Mouse (Mus musculus) embryonic facial prominence, embryonic 15.5 days (tissue): ENCODE data around the gene Pax8. TPM values are rescaled to one million over a fixed set of nuclear protein-coding genes. Genes with fewer than 3 reads are reported as not detected.

Source experiments
- ATAC-seq: fragments of 200-750 bp; cut with Nextera tagmentation; 2 replicates; pipeline ENCODE4 v1.8.0; 2017; ENCODE audit warnings: low read depth, moderate TSS enrichment; ENCODE audit not compliant: insufficient number of reproducible peaks, low FRiP score, low TSS enrichment
- H3K27ac ChIP-seq: fragments of 300-500 bp; sonication (generic); replicated peaks from 2 replicates; pipeline ENCODE4 v1.5.1; 2015; ENCODE audit warnings: mild to moderate bottlenecking, inconsistent platforms
- H3K27me3 ChIP-seq: fragments of 300-500 bp; sonication (generic); 2 replicates; pipeline ENCODE4 v1.6.1; 2015; ENCODE audit warnings: inconsistent platforms
- H3K36me3 ChIP-seq: fragments of 300-500 bp; sonication (generic); 2 replicates; pipeline ENCODE4 v1.6.1; 2015; ENCODE audit warnings: mild to moderate bottlenecking, inconsistent platforms
- H3K4me1 ChIP-seq: fragments of 300-500 bp; sonication (generic); 2 replicates; pipeline ENCODE4 v1.6.1; 2015; ENCODE audit warnings: inconsistent platforms
- H3K4me2 ChIP-seq: fragments of 300-500 bp; sonication (generic); replicated peaks from 2 replicates; pipeline ENCODE4 v1.6.1; 2015; ENCODE audit warnings: mild to moderate bottlenecking, inconsistent platforms
- H3K4me3 ChIP-seq: fragments of 300-500 bp; sonication (generic); replicated peaks from 2 replicates; pipeline ENCODE4 v1.5.1; 2015; ENCODE audit warnings: mild to moderate bottlenecking, inconsistent platforms
- H3K9ac ChIP-seq: fragments of 300-500 bp; sonication (generic); 2 replicates; pipeline ENCODE4 v1.6.1; 2015; ENCODE audit warnings: inconsistent platforms
- H3K9me3 ChIP-seq: fragments of 300-500 bp; sonication (generic); replicated peaks from 2 replicates; pipeline ENCODE4 v1.6.1; 2016; ENCODE audit warnings: inconsistent platforms
- WGBS: fragments of 180-500 bp; shearing (Covaris S2); methylation state at CpG from one replicate; pipeline ENCODE4 v1.1.7; 2015; 5-methylcytosine and 5-hydroxymethylcytosine counted together
- polyA plus RNA-seq: library from polyadenylated mRNA; unstranded; fragments of >200 nt; fragmentation: Nextera tagmentation; extraction: Ambion mirVana; gene quantifications from 2 replicates; pipeline ENCODE4 v1.2.1, GENCODE M21; 2015

Pax8 gene
- polyA plus RNA-seq, 1 experiment from 2014 or later = 0.40 TPM

DNA sequence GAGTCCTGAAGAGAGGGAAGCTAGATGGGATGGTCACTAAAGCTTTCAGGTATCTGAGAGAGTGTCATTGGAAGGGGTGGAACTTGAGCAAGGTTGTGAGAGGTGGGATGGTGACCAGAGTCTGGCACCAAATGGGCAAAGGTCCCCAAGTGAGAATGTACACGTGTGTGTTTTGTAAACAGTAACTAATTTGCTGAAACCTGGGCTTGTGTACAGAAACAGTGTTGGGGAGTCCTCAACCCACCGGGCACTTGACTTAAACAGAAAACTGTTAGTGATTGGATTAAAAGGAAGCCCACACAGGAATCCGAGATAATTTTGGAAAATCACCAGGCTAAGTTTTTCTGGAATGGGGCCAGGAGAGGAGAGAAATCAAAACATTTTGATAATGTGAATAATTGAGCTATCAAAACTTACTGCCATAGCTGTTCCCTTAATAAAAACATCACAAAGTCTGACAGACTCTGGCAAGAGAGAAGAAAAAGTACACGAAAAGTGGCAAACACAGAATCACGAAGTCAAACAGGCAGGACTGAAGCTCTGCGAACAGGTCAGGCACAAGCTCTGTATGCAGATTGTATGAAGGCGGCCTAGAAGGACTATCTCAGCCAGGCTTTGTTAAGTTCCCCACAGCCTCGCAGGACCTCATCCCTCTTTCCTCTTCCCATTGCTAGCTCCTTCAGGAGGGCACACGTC is 15.1 kb downstream of the Pax8 start:
- Histone ChIP-seq H3K27me3 (0 out of 2 replicates have a peak, but pooled peaks cover 5% of the 10 kb centered on the region), H3K4me2 (no peak overlapping the region), H3K9ac (no peak overlapping the region), H3K9me3 (no peaks in the 10 kb centered on the region), H3K4me3 (no peak overlapping the region), H3K4me1 (no peaks in the 10 kb centered on the region), H3K36me3 (no peaks in the 10 kb centered on the region), H3K27ac (no peak overlapping the region)
- ATAC-seq = no peak
- WGBS = 31% methylated on average over 9 of the region's 9 CpGs

DNA sequence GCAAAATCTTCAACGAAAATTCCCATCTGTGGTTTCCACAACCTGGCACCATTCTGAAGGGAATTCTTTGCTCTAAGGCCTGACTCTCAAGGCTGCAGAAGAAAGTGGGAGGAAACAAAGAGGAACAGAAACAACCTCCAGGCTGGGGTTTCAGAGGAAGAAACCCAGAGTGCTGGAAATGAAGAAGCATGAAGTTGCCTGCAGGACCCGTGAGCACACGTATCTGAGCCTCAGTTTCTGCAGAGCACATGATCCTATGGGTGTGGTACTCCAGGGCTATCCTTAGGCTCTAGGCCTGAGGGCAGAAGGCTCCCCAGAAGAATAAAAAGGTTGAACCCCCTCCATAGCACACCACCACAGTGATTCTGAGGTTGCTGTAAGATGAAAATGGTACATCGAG is 18.6 kb downstream of the Pax8 start:
- Histone ChIP-seq H3K4me1 (no peaks in the 10 kb centered on the region), H3K27me3 (0 out of 2 replicates have a peak, but pooled peaks cover 5% of the 10 kb centered on the region), H3K36me3 (no peaks in the 10 kb centered on the region), H3K4me2 (no peak overlapping the region), H3K4me3 (no peak overlapping the region), H3K9me3 (no peaks in the 10 kb centered on the region), H3K9ac (no peak overlapping the region), H3K27ac (no peak overlapping the region)
- WGBS = 81% methylated on average over 4 of the region's 4 CpGs
- no peak for ATAC-seq

DNA sequence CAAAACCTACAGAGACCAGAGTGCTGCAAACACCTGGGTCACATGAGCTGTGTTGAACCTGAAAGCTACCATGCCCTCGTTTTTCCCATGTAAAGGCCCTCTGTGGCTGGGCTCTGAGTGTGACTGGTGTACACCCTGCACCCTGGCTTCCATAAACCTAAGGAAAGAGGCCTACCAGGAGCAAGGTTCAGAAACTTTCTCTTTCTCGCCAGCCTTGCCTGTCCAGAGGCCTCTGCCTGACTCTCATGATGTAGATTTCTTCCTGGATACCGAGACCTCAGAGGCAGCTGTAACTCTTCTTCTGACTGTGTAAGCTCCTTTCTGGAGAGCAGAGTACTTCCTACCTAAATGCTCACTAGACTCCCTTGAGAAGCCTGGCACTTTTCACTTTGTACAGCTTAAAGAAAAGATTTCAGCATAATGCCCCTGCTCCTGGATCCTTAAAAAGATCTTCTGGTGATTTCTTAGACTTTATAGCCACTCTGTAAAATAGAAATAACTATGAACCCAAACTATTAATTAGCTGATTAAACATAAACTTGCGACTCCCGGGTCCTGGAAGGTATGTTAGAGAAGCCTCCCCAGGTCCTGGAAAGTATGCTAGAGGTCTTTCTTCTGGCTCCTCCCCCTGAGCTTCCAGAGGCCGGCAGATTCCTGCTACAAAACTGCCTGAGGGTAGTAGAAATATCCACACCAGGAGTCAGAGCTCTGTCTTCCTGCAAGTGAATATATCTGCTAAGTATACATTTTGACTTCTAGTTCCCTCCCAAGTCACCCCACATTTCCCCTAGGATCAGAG is 20.1 kb downstream of the Pax8 start:
- H3K36me3 ChIP-seq = no peaks in the 10 kb centered on the region
- H3K9me3 ChIP-seq = no peaks in the 10 kb centered on the region
- no peak for ATAC-seq
- no peak overlapping the region for H3K9ac ChIP-seq
- no peak overlapping the region for H3K27ac ChIP-seq
- 35% methylated on average over 6 of the region's 6 CpGs for whole genome bisulfite sequencing
- no peak overlapping the region for H3K4me2 ChIP-seq
- H3K4me1 ChIP-seq = no peaks in the 10 kb centered on the region
- H3K27me3 ChIP-seq = 0 out of 2 replicates have a peak, but pooled peaks cover 5% of the 10 kb centered on the region
- H3K4me3 ChIP-seq = no peak overlapping the region

DNA sequence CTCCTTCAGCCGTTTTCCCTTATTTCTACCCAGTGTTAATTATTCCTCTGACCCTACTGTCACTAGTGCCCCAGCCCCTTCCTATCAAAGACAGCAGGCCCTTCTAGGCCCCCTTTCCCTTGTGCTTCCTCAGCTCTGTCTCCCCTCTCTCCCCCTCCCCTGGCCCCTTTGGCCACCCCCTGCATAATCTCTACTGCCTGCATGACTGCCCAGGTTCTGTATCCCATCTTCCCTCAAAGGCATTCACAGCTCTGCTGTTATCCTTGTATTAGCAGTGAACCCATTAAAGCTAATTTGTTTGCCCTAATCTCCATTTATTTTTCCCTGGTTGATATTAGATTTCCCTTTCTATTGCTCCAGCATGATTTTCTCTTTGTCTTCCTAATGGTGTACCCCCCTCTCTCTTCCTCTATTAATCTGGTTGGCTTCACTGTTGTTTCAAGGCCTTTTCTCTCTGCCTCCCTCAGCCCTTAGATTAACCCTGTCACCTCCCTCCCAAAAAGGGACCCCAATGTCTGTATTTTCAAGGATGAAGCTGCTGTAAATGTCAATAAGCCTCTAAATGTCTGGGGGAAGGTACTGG is 20.9 kb downstream of the Pax8 start:
- H3K9ac ChIP-seq = no peak overlapping the region
- H3K27ac ChIP-seq = no peak overlapping the region
- 38% methylated on average over 1 of the region's 1 CpGs for WGBS
- no peaks in the 10 kb centered on the region for H3K36me3 ChIP-seq
- H3K27me3 ChIP-seq = 0 out of 2 replicates have a peak, but pooled peaks cover 5% of the 10 kb centered on the region
- ATAC-seq = no peak
- H3K4me2 ChIP-seq = no peak overlapping the region
- H3K9me3 ChIP-seq = no peaks in the 10 kb centered on the region
- no peaks in the 10 kb centered on the region for H3K4me1 ChIP-seq
- no peak overlapping the region for H3K4me3 ChIP-seq

DNA sequence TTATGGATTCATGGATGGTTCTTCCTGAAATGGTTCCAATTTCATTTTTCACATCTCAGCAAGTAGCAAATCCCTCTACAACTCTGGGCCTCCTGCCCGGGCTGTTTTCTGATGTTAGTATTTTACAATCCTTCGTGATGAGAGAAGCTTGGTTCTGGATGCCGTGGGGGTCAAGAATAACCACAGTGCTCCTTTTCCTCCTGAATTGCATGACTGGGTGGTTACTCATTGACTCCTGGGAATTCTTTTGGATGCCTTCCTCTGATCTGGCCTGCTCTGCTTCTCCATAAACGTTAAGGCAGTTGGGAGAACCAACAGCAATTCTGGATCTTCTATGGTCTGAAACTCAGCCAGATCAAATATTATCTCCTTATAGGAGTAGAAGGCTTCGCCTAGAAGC is 22.2 kb downstream of the Pax8 start:
- Histone ChIP-seq H3K4me3 (no peak overlapping the region), H3K36me3 (no peaks in the 10 kb centered on the region), H3K4me1 (no peaks in the 10 kb centered on the region), H3K4me2 (no peak overlapping the region), H3K27me3 (no peaks in the 10 kb centered on the region), H3K27ac (no peak overlapping the region), H3K9me3 (no peaks in the 10 kb centered on the region), H3K9ac (no peak overlapping the region)
- ATAC-seq = no peak
- 67% methylated on average over 5 of the region's 5 CpGs for WGBS

DNA sequence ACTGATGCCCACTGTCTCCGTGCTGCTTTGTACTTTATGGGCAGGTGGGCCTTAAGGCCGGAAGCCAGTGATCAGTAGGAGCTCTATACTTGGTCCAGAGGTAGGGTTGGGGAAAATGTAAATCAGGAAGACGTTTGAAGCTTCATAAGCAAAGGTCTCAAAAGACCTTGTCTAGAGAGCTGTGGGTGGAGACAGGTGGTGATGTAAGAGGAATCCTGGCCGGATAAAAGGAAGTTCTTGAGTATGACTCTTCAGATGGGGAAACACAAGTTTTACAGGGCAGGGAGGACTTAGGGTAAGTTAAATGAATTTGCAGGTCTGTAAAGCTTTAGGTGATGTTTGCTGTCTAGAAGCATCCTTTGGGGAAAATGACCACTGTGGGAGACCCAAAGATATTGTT is 26.3 kb downstream of the Pax8 start:
- no peak for ATAC-seq
- Histone ChIP-seq H3K4me1 (no peaks in the 10 kb centered on the region), H3K9ac (no peak overlapping the region), H3K4me2 (no peak overlapping the region), H3K27ac (no peak overlapping the region), H3K4me3 (no peak overlapping the region), H3K36me3 (no peaks in the 10 kb centered on the region), H3K9me3 (no peaks in the 10 kb centered on the region), H3K27me3 (no peaks in the 10 kb centered on the region)
- WGBS = 77% methylated on average over 4 of the region's 4 CpGs

DNA sequence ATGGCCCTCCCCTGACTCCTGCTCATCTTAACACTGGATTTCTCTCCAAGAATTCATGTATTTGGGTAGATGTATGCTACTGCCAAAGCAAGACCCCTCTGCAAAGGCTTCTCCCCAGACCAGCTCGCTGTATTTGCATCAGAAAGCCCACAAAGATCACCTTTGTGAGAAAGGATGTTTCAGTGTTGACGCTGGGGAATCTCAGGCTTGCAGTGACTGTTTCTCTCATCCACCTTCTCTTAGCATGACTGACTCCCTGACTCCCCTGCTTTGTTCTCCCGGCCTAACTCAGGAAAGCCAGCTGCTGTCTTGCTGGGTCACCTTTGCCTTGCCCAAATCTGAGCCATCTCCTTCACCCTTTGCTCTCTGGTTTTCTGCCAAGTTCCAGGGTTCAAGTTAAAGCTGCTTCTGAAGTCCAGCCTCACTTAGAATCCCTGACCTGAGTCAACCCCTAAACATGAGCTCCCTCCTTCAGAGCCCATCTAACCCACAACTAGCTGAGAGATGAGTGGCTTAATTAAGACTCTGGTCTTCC is 32.1 kb downstream of the Pax8 start:
- H3K4me1 ChIP-seq = no peaks in the 10 kb centered on the region
- 45% methylated on average over 3 of the region's 3 CpGs for WGBS
- H3K27ac ChIP-seq = no peak overlapping the region
- no peaks in the 10 kb centered on the region for H3K27me3 ChIP-seq
- H3K4me3 ChIP-seq = no peak overlapping the region
- no peaks in the 10 kb centered on the region for H3K36me3 ChIP-seq
- no peak overlapping the region for H3K4me2 ChIP-seq
- no peaks in the 10 kb centered on the region for H3K9me3 ChIP-seq
- H3K9ac ChIP-seq = no peak overlapping the region
- no peak for ATAC-seq

DNA sequence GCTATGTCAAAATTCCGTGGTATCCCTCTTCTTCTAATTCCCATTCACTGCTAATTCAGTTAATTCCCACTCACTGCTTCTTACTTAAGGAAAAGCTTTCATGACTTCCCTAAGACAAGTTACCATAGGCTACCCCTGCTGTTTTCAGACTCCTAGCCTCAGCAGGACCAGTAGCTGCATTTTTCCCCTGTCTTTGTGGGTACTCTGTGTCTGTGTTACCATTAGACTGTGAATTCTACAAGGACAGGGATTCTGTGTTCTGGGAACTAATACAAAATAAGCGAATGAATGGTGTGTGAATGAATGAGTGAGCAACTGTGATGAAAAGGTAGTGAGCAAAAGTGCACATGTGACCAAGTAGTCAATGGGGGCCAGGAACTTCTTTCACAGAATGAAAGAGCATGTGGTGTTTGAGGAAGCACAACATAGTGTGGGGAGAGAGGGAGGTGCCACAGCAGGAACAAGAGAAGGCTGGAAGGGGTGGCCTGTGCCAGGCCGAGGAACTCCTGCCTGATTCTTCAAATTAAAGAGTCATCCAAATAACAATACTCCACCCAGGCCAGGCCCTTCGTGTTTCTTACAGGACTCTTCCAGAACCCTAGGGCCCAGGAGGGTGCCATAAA is 33.0 kb downstream of the Pax8 start:
- Histone ChIP-seq H3K9ac (no peak overlapping the region), H3K4me1 (no peaks in the 10 kb centered on the region), H3K9me3 (no peaks in the 10 kb centered on the region), H3K27me3 (no peaks in the 10 kb centered on the region), H3K4me3 (no peak overlapping the region), H3K36me3 (no peaks in the 10 kb centered on the region), H3K27ac (no peak overlapping the region), H3K4me2 (no peak overlapping the region)
- ATAC-seq = no peak
- 54% methylated on average over 4 of the region's 4 CpGs for whole genome bisulfite sequencing

DNA sequence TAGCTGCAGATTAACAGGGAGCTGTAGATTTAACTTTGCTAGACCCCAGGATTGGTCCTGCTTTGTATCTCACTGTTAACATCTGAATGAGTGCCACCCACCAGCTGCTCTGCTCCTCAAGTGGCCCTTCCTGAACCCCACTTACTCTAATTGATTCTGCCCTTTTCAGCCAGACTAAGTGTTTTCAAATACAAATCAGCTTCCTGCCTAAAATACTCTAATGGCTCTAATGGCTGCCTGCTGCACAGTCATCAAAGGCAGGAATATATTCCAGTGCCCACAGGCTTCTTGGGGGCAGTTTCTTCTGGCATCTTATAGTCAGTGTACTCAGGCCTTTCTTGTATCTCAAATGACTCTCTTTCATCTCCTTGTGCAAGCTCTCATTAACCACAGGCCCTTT is 33.5 kb downstream of the Pax8 start:
- H3K27me3 ChIP-seq = no peaks in the 10 kb centered on the region
- no peak overlapping the region for H3K27ac ChIP-seq
- no peak for ATAC-seq
- no peak overlapping the region for H3K9ac ChIP-seq
- H3K9me3 ChIP-seq = no peaks in the 10 kb centered on the region
- H3K4me1 ChIP-seq = no peaks in the 10 kb centered on the region
- H3K4me2 ChIP-seq = no peak overlapping the region
- no peak overlapping the region for H3K4me3 ChIP-seq
- H3K36me3 ChIP-seq = no peaks in the 10 kb centered on the region

DNA sequence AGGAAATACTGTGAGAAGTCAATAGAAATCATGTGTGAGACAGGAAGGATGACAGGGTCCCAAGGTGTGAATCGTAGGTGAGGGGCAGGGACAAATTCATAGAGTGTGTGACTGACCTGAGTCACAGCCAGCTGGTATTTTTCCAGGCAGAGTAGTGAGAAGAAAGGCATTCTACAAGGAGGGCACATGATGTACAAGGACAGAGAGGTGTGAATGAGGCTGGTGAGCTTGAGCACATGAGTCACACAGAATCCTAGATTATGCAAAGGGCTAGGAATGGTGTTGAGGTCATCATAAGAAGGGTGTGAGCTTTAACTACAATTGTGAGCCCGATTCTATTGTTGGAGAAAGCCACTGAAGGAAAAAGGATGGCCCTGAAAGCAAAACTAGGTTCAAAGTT is 35.3 kb downstream of the Pax8 start:
- H3K36me3 ChIP-seq = no peaks in the 10 kb centered on the region
- H3K4me1 ChIP-seq = no peaks in the 10 kb centered on the region
- ATAC-seq = no peak
- H3K9me3 ChIP-seq = no peaks in the 10 kb centered on the region
- no peak overlapping the region for H3K4me2 ChIP-seq
- H3K27me3 ChIP-seq = no peaks in the 10 kb centered on the region
- 77% methylated on average over 2 of the region's 2 CpGs for WGBS
- no peak overlapping the region for H3K4me3 ChIP-seq
- no peak overlapping the region for H3K9ac ChIP-seq
- no peak overlapping the region for H3K27ac ChIP-seq

DNA sequence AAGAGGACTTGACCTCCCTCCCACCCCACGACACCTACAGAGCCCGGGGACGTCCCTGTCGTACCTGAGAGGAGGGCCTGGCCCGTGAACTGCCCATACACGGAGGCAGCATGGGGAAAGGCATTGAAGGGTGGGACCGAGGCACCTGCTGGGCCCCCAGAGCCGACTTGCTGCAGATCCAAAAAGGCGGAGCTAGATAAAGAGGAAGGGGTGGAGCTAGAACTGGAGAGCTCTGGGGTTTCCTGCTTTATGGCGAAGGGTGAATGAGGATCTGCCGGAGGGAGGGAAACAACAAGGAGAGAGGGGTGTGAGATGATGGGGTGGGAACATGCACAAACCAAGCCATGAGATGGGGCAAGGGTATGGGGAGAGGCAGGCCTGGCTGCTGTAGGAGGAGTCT is 39.7 kb downstream of the Pax8 start:
- ATAC-seq = no peak
- 79% methylated on average over 11 of the region's 11 CpGs for WGBS
- H3K9me3 ChIP-seq = no peaks in the 10 kb centered on the region
- no peaks in the 10 kb centered on the region for H3K36me3 ChIP-seq
- H3K27me3 ChIP-seq = no peaks in the 10 kb centered on the region
- H3K9ac ChIP-seq = no peak overlapping the region
- H3K4me1 ChIP-seq = no peaks in the 10 kb centered on the region
- no peak overlapping the region for H3K4me3 ChIP-seq
- H3K27ac ChIP-seq = no peak overlapping the region
- no peak overlapping the region for H3K4me2 ChIP-seq
